Mouse (Mus musculus) cerebellum, adult 2 months (tissue): Measurements from ENCODE around the gene Slc25a19.

Experiments used
- CTCF ChIP-seq: fragments of 200-500 bp; IDR thresholded peaks from 2 replicates; pipeline ENCODE4 v1.5.1; 2011; ENCODE audit warnings: low read depth, mild to moderate bottlenecking, control low read depth, low read length, moderate library complexity, borderline replicate concordance; ENCODE audit not compliant: insufficient read depth
- POLR2A ChIP-seq: fragments of 200-500 bp; IDR thresholded peaks from 2 replicates; pipeline ENCODE4 v1.6.1; 2011; ENCODE audit warnings: low read length, control low read depth, borderline replicate concordance; ENCODE audit not compliant: insufficient read depth

GRCm38 (mm10) chr11:115604304-115604696 is 23.8 kb downstream of the Slc25a19 start:
- TF ChIP-seq CTCF (no peak), POLR2A (no peak)
